Mouse (Mus musculus) kidney, postnatal 0 days (tissue): ENCODE measurements around the gene Baiap2l2. TPM values are rescaled to one million over a fixed set of nuclear protein-coding genes. Genes with fewer than 3 reads are reported as not detected.

ENCODE experiments used
- ATAC-seq: fragments of 200-750 bp; cut with Nextera tagmentation; replicated peaks from 2 replicates; pipeline ENCODE4 v1.8.0; 2017; ENCODE audit warnings: low read depth, moderate number of reproducible peaks, moderate TSS enrichment, moderate library complexity; ENCODE audit not compliant: low FRiP score
- DNase-seq: peaks from one replicate; pipeline ENCODE4 v3.0.0-alpha.2; 2016; ENCODE audit warnings: low spot score
- H3K27ac ChIP-seq: fragments of 300-500 bp; sonication (generic); 2 replicates; pipeline ENCODE4 v1.5.1; 2014; ENCODE audit warnings: mild to moderate bottlenecking
- H3K27me3 ChIP-seq: fragments of 300-500 bp; sonication (generic); 2 replicates; pipeline ENCODE4 v1.6.1; 2014; ENCODE audit warnings: low read length, mixed read lengths; ENCODE audit not compliant: insufficient read depth
- H3K36me3 ChIP-seq: fragments of 300-500 bp; sonication (generic); 2 replicates; pipeline ENCODE4 v1.6.1; 2014; ENCODE audit warnings: low read length, mixed read lengths; ENCODE audit not compliant: insufficient read depth
- H3K4me1 ChIP-seq: fragments of 300-500 bp; sonication (generic); replicated peaks from 2 replicates; pipeline ENCODE4 v1.6.1; 2014; ENCODE audit warnings: antibody characterized with exemption, low read length, mixed read lengths; ENCODE audit not compliant: insufficient read depth
- H3K4me2 ChIP-seq: fragments of 300-500 bp; sonication (generic); 2 replicates; pipeline ENCODE4 v1.6.1; 2014; ENCODE audit warnings: mild to moderate bottlenecking, low read length, moderate library complexity, mixed read lengths
- H3K4me3 ChIP-seq: fragments of 300-500 bp; sonication (generic); replicated peaks from 2 replicates; pipeline ENCODE4 v1.5.1; 2014; ENCODE audit warnings: low read depth, low read length
- H3K9ac ChIP-seq: fragments of 300-500 bp; sonication (generic); 2 replicates; pipeline ENCODE4 v1.6.1; 2014; ENCODE audit warnings: low read depth, low read length
- H3K9me3 ChIP-seq: fragments of 300-500 bp; sonication (generic); replicated peaks from 2 replicates; pipeline ENCODE4 v1.6.1; 2016; ENCODE audit warnings: low read length, inconsistent platforms, mixed read lengths
- CTCF ChIP-seq: IDR thresholded peaks from 2 replicates; pipeline ENCODE4 v1.5.1; 2016; ENCODE audit warnings: antibody characterized with exemption, low read depth, mild to moderate bottlenecking, moderate library complexity
- WGBS: fragments of 180-500 bp; shearing (Covaris S2); extraction: QIAGEN DNeasy Blood & Tissue Kit; methylation state at CpG from one replicate; pipeline ENCODE4 v1.1.7; 2014; 5-methylcytosine and 5-hydroxymethylcytosine counted together
- polyA plus RNA-seq: library from polyadenylated mRNA; unstranded; fragments of >200 nt; fragmentation: Nextera tagmentation; extraction: Ambion mirVana; gene quantifications from 2 replicates; pipeline ENCODE4 v1.2.1, GENCODE M21; 2015

The Baiap2l2 gene
- polyA plus RNA-seq, 1 experiment from 2014 or later, result 25.0 TPM

DNA sequence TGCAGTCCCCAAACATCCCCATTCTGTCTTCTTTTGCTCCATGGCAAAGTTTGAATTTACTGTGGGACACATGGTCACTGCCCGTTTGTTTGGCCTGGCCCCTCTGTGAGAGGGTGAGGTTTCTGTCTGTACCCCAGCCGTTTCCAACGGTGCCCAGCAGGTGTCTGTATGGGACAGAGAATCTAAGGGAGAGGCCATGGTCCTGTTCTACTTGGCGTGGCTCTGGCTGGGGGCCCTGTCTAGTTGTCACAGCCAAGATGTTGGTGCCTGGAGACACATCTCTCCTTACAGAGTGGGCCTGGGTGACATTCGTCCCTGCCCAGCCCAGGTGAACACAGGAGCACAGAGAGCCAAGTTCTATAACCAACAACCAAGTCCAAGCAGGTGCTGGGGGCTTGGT is 4.5 kb downstream of the Baiap2l2 start:
- no peak overlapping the region for H3K27ac ChIP-seq
- WGBS, result 59% methylated on average over 5 of the region's 5 CpGs
- H3K36me3 ChIP-seq, result no peaks in the 10 kb centered on the region

DNA sequence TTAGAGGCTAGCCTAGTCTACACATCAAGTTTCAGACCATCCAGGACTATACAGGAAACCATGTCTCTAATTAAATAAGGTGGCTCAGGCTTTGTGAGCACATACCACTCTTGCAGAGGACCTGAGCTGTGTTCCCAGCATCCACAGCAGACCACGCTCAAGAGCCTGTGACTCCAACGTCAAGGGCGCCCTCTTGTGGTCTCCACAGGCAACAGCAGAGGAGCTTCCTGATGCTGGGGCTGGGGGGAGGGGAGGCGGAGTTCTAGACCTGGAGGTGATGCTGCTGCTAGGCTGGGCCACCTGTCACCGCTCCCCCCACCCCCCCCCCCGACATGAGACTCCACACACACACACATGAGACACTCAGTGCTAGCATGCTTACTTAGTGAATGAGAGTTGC is 5.1 kb downstream of the Baiap2l2 start:
- no peak for ATAC-seq
- Histone ChIP-seq H3K4me2 (no peak overlapping the region), H3K36me3 (no peaks in the 10 kb centered on the region), H3K9me3 (no peaks in the 10 kb centered on the region), H3K4me3 (no peak overlapping the region), H3K27ac (no peak overlapping the region), H3K27me3 (no peaks in the 10 kb centered on the region), H3K4me1 (no peaks in the 10 kb centered on the region), H3K9ac (no peak overlapping the region)
- WGBS, result 28% methylated on average over 6 of the region's 6 CpGs
- peak; percentile 62; the same call in 1 of the 2 replicates for TF ChIP-seq CTCF
- DNase-seq, result no peak

More for the DNA sequence above, 4.5 kb downstream of the Baiap2l2 start:
- Histone ChIP-seq H3K27me3 (no peaks in the 10 kb centered on the region), H3K4me1 (no peaks in the 10 kb centered on the region), H3K9me3 (no peaks in the 10 kb centered on the region), H3K4me3 (no peak overlapping the region), H3K4me2 (no peak overlapping the region), H3K9ac (no peak overlapping the region)
- DNase-seq (no peak), ATAC-seq (no peak)
- peak; percentile 51; the same call in 1 of the 2 replicates for TF ChIP-seq CTCF

DNA sequence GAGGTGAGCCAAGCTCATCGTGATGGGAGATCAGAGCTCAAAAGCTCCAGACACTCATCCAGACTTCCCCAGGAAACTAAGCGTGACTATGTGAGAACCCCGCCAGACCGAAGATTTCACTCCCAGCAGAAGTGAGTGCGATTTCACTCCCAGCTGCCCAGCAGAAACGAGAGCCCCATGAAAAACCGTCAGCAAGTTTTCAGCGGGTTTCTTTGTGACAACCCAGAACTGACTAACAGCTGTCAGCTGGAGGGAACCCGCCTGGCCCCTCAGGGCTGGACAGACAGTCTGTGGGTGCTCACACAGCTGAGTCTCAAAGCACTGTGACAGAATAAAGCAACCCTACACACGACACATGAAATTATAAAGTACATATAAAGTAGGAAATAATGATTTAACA is 7.6 kb downstream of the Baiap2l2 start:
- H3K4me3 ChIP-seq, result no peak overlapping the region
- no peak for TF ChIP-seq CTCF
- H3K4me2 ChIP-seq, result no peak overlapping the region
- H3K9me3 ChIP-seq, result no peaks in the 10 kb centered on the region
- no peak for DNase-seq
- no peaks in the 10 kb centered on the region for H3K4me1 ChIP-seq
- 52% methylated on average over 10 of the region's 10 CpGs for WGBS
- H3K9ac ChIP-seq, result no peak overlapping the region
- no peak overlapping the region for H3K27ac ChIP-seq
- H3K27me3 ChIP-seq, result no peaks in the 10 kb centered on the region
- no peak for ATAC-seq
- H3K36me3 ChIP-seq, result no peaks in the 10 kb centered on the region

- 38% methylated on average over 10 of the region's 10 CpGs for WGBS
Observed at GRCm38 (mm10) chr15:79273020-79273419, 12.3 kb downstream of the Baiap2l2 start.

GRCm38 (mm10) chr15:79271124-79271746 is 14.1 kb downstream of the Baiap2l2 start:
- DNase-seq (peak; percentile 69), ATAC-seq (0 out of 2 replicates have a peak, but pooled peaks have one; percentile 43)
- Histone ChIP-seq H3K27me3 (no peaks in the 10 kb centered on the region), H3K4me1 (no peaks in the 10 kb centered on the region; the same call in 1 of the 2 replicates), H3K4me3 (0 out of 2 replicates have a peak overlapping the region, but pooled peaks have one; percentile 4), H3K36me3 (no peaks in the 10 kb centered on the region), H3K9ac (no peak overlapping the region), H3K9me3 (no peaks in the 10 kb centered on the region), H3K4me2 (peak overlapping the region; percentile 53), H3K27ac (no peak overlapping the region)
- 17% methylated on average over 17 of the region's 17 CpGs for WGBS
- peak; percentile 77 for TF ChIP-seq CTCF

More at GRCm38 (mm10) chr15:79273020-79273419, 12.3 kb downstream of the Baiap2l2 start:
- no peaks in the 10 kb centered on the region for H3K36me3 ChIP-seq
- no peaks in the 10 kb centered on the region for H3K9me3 ChIP-seq
- H3K4me2 ChIP-seq, result no peak overlapping the region
- H3K4me3 ChIP-seq, result no peak overlapping the region
- DNase-seq, result no peak
- H3K27ac ChIP-seq, result no peak overlapping the region
- peak; percentile 45; the same call in 1 of the 2 replicates for ATAC-seq
- no peak overlapping the region for H3K9ac ChIP-seq
- no peak for TF ChIP-seq CTCF
- no peaks in the 10 kb centered on the region; the same call in 1 of the 2 replicates for H3K4me1 ChIP-seq
- no peaks in the 10 kb centered on the region for H3K27me3 ChIP-seq

DNA sequence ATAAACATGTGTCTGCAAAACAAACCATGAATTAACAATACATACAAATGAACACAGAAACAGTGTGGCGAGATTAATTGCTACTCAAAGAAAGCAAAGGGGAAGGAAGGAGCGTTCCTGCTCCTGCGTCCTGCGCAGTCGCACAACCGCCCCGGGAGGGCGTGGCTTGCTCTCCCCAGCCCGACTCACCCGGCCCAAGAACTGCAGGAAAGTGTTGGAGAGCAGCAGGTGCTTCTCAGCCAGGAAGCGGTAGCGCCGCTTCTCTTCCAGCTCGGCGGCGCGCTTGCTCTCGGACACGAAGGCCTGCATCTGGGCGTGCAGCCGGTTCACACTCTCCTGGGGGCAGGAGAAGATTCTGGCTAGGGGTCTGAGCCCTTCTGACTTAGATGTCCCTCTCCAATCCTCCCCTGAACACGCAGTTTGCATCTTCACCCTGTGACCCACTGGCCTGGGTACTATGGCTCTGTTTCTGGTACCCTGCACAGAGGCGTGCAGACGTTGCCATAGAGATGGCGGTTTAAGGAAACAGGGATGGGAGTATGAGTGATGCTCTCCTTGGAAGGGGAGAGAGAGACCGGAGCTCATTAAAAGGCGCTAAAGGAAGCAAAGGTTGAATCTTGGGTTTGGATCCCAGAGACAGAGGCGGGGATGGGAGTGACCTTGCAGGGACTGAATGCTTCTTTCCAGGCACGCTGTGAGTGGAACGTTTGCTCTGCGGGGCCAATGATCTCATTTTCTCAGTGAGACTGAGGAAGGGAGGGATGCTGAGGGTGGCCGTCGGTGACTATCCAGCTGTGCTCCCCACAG is 14.8 kb downstream of the Baiap2l2 start:
- DNase-seq (peak; percentile 73), ATAC-seq (no peak)
- Histone ChIP-seq H3K4me1 (no peaks in the 10 kb centered on the region; the same call in 1 of the 2 replicates), H3K9me3 (no peaks in the 10 kb centered on the region), H3K4me2 (peak overlapping the region; percentile 53), H3K27me3 (no peaks in the 10 kb centered on the region), H3K4me3 (0 out of 2 replicates have a peak overlapping the region, but pooled peaks have one; percentile 4), H3K36me3 (no peaks in the 10 kb centered on the region), H3K9ac (no peak overlapping the region), H3K27ac (no peak overlapping the region)
- peak; percentile 14; the same call in 1 of the 2 replicates for TF ChIP-seq CTCF
- WGBS, result 1% methylated on average over 33 of the region's 33 CpGs
